11 mouse cellular contexts compared by ENCODE assay signal in the genomic region with DNA sequence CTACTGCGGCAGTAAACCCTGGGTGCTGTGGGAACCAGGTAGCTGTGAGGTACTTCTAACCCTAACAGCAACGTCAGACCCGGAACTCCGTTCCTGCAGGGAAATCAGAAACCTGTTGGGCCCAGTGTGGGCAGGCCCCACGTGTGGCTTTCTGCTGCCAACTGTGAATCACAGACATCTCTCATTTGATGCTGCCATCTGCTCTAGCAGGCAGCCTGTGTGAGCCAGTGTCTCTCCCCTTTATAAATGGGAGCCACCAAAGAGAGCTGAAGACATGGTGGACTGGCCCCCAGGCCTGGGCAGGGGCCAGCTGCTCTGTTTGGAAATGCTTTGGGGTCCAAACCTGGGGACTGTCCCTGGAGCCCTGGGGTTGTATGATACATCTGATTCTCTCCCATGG.
DNase-seq lines count a peak whose midpoint lies in the region; ATAC-seq and TF ChIP-seq lines count a peak whose summit lies in the region.
"Had no signal": no experiment of that assay in that cellular context is flagged by ENCODE, and none has a peak within 500 bp of the region (broad histone marks: within the 10 kb centered on the region; RNA-seq: fewer than 3 reads in every experiment).

No protein-coding gene starts in this region.

- no peak for TF ChIP-seq CTCF in hindbrain, postnatal 0 days (IDR thresholded peaks at IDR 0.05; ENCODE audit: low read depth)
- no peak for TF ChIP-seq CTCF in gastrocnemius, adult 2 months (IDR thresholded peaks at IDR 0.05)

- H3K27ac ChIP-seq in hindbrain, postnatal 0 days = no peak overlapping the region; the same call in 1 of the 2 replicates
- no peak overlapping the region for H3K27ac ChIP-seq in hindbrain, embryonic 13.5 days
- no peak overlapping the region for H3K27ac ChIP-seq in gastrocnemius, adult 2 months
- no peak overlapping the region for H3K27ac ChIP-seq in heart, embryonic 12.5 days (ENCODE audit: poor library complexity, severe bottlenecking)
- H3K27ac ChIP-seq: hindbrain, embryonic 12.5 days had no signal

- no peaks in the 10 kb centered on the region for H3K4me1 ChIP-seq in hindbrain, postnatal 0 days (ENCODE audit: insufficient read depth, low read length)
- H3K4me1 ChIP-seq in hindbrain, embryonic 13.5 days (replicated peaks) = peaks cover 25% of the 10 kb centered on the region
- H3K4me1 ChIP-seq in heart, embryonic 12.5 days (replicated peaks) = no peaks in the 10 kb centered on the region

- ATAC-seq in hindbrain, postnatal 0 days = 0 out of 2 replicates have a peak, but pooled peaks have one; percentile 49
- no peak for ATAC-seq in hindbrain, embryonic 13.5 days (ENCODE audit: low FRiP score)
- ATAC-seq in frontal cortex, adult (ENCODE audit: low TSS enrichment) = peak; percentile 98
- ATAC-seq in heart, embryonic 12.5 days (ENCODE audit: insufficient number of reproducible peaks, low FRiP score) = no peak

- H3K9me3 ChIP-seq in hindbrain, postnatal 0 days (ENCODE audit: low read length) = no peaks in the 10 kb centered on the region
- H3K9me3 ChIP-seq in hindbrain, embryonic 13.5 days = no peaks in the 10 kb centered on the region
- H3K9me3 ChIP-seq in heart, embryonic 12.5 days (replicated peaks) = peaks cover 8% of the 10 kb centered on the region

- 45% methylated on average over 5 of the region's 5 CpGs for WGBS in hindbrain, postnatal 0 days
- 64% methylated on average over 5 of the region's 5 CpGs for WGBS in hindbrain, embryonic 13.5 days
- WGBS in heart, embryonic 12.5 days = 74% methylated on average over 5 of the region's 5 CpGs

- no peaks in the 10 kb centered on the region for H3K27me3 ChIP-seq in hindbrain, postnatal 0 days (ENCODE audit: insufficient read depth, low read length)
- no peaks in the 10 kb centered on the region for H3K27me3 ChIP-seq in hindbrain, embryonic 13.5 days
- H3K27me3 ChIP-seq in heart, embryonic 12.5 days (replicated peaks) = peaks cover 47% of the 10 kb centered on the region

- peak; percentile 33 for DNase-seq in hindbrain, postnatal 0 days (ENCODE audit: low spot score)
- peak; percentile 39 to 61 for DNase-seq in layer of hippocampus, postnatal 25 days (ENCODE audit: extremely low spot score in 1 of 2, low spot score in 1 of 2)
- DNase-seq in right cerebral cortex, postnatal 25 days = peak; percentile 78
- DNase-seq in gastrocnemius, adult 2 months = no peak
- no peak for DNase-seq in gastrocnemius, postnatal 14 days
- DNase-seq: kidney, postnatal 4 days; lung, adult 2 months had no signal

- no peak overlapping the region for H3K4me2 ChIP-seq in hindbrain, postnatal 0 days (ENCODE audit: low read depth, low read length)
- H3K4me2 ChIP-seq in hindbrain, embryonic 13.5 days = no peak overlapping the region
- no peak overlapping the region for H3K4me2 ChIP-seq in heart, embryonic 12.5 days
- H3K4me2 ChIP-seq: hindbrain, embryonic 12.5 days had no signal

- H3K36me3 ChIP-seq in hindbrain, postnatal 0 days (ENCODE audit: insufficient read depth, low read length) = no peaks in the 10 kb centered on the region
- H3K36me3 ChIP-seq in hindbrain, embryonic 13.5 days = no peaks in the 10 kb centered on the region
- H3K36me3 ChIP-seq in heart, embryonic 12.5 days = no peaks in the 10 kb centered on the region
- H3K36me3 ChIP-seq: hindbrain, embryonic 12.5 days had no signal

- intact Hi-C loops in gastrocnemius, adult 2 months (cut with DNase I) = no loop called here
- intact Hi-C loops in gastrocnemius, postnatal 14 days (cut with DNase I; ENCODE audit: low total_unique reads) = no loop called here

- no peak overlapping the region for H3K9ac ChIP-seq in hindbrain, postnatal 0 days (replicated peaks; ENCODE audit: low read length)
- H3K9ac ChIP-seq in hindbrain, embryonic 13.5 days = no peak overlapping the region
- no peak overlapping the region for H3K9ac ChIP-seq in heart, embryonic 12.5 days
- H3K9ac ChIP-seq: hindbrain, embryonic 12.5 days had no signal

- no peak overlapping the region for H3K4me3 ChIP-seq in hindbrain, postnatal 0 days (ENCODE audit: low read length)
- H3K4me3 ChIP-seq in hindbrain, embryonic 13.5 days = no peak overlapping the region
- H3K4me3 ChIP-seq in gastrocnemius, adult 2 months = no peak overlapping the region
- H3K4me3 ChIP-seq in heart, embryonic 12.5 days = no peak overlapping the region
- H3K4me3 ChIP-seq: hindbrain, embryonic 12.5 days had no signal

Comparison
In these comparisons a context has a peak if more than half of its experiments do, and no peak if none do; other contexts are left out.
1. ATAC-seq: peak in hindbrain, postnatal 0 days (single experiment) and frontal cortex, adult (single experiment); none in hindbrain, embryonic 13.5 days (single experiment) and heart, embryonic 12.5 days (single experiment).
2. DNase-seq: peak in hindbrain, postnatal 0 days (single experiment), layer of hippocampus, postnatal 25 days (2 of 2) and right cerebral cortex, postnatal 25 days (single experiment); none in gastrocnemius, adult 2 months (single experiment) and gastrocnemius, postnatal 14 days (single experiment).